Mouse (Mus musculus) naive thymus-derived CD4-positive, alpha-beta T cell, adult 2 months (primary cell): ENCODE measurements around the gene Picalm.
A peak's percentile ranks its signal among the peaks of the same experiment; 100 is the strongest.

Experiments
- DNase-seq: peaks from one replicate; pipeline ENCODE4 v3.0.0-alpha.2; 2011; ENCODE audit warnings: low read depth

Picalm gene

GRCm38 (mm10) chr7:90210116-90210515 lies 80.1 kb downstream of the Picalm start:
- DNase-seq, result no peak

- DNase-seq, result no peak
Observed at GRCm38 (mm10) chr7:90210947-90211346, 80.9 kb downstream of the Picalm start.

- no peak for DNase-seq
Observed at GRCm38 (mm10) chr7:90216511-90216910, 86.5 kb downstream of the Picalm start.

GRCm38 (mm10) chr7:90218122-90218521 lies 88.1 kb downstream of the Picalm start:
- DNase-seq, result no peak

- DNase-seq, result no peak
Observed at GRCm38 (mm10) chr7:90221487-90221886, 91.5 kb downstream of the Picalm start.

GRCm38 (mm10) chr7:90228075-90228474 lies 98.1 kb downstream of the Picalm start:
- DNase-seq, result no peak

GRCm38 (mm10) chr7:90228884-90229283 lies 98.9 kb downstream of the Picalm start:
- DNase-seq, result peak; percentile 38

GRCm38 (mm10) chr7:90231431-90231830 lies 101.4 kb downstream of the Picalm start:
- DNase-seq, result no peak

- DNase-seq, result no peak
Observed at GRCm38 (mm10) chr7:90233921-90234320, 103.9 kb downstream of the Picalm start.

GRCm38 (mm10) chr7:90236289-90236905 lies 106.4 kb downstream of the Picalm start:
- DNase-seq, result no peak

- no peak for DNase-seq
Observed at GRCm38 (mm10) chr7:90243151-90243550, 113.1 kb downstream of the Picalm start.

GRCm38 (mm10) chr7:90243643-90244042 lies 113.6 kb downstream of the Picalm start:
- DNase-seq, result no peak

GRCm38 (mm10) chr7:90252946-90253345 lies 122.9 kb downstream of the Picalm start:
- DNase-seq, result no peak

GRCm38 (mm10) chr7:90258701-90259100 lies 128.7 kb downstream of the Picalm start:
- no peak for DNase-seq

GRCm38 (mm10) chr7:90259899-90260298 lies 129.9 kb downstream of the Picalm start:
- DNase-seq, result no peak

- no peak for DNase-seq
Observed at GRCm38 (mm10) chr7:90261902-90262599, 132.0 kb downstream of the Picalm start.
